16 mouse cellular contexts compared by ENCODE assay signal in genomic region chr16:24778432-24779274, GRCm38 (mm10).
DNase-seq lines count a peak whose midpoint lies in the region; ATAC-seq and TF ChIP-seq lines count a peak whose summit lies in the region.
"Had no signal": no experiment of that assay in that cellular context is flagged by ENCODE, and none has a peak within 500 bp of the region (broad histone marks: within the 10 kb centered on the region; RNA-seq: fewer than 3 reads in every experiment).

No protein-coding gene starts in this region.

- no peak overlapping the region for H3K4me3 ChIP-seq in forebrain, embryonic 13.5 days
- no peak overlapping the region for H3K4me3 ChIP-seq in forebrain, embryonic 10.5 days
- no peak overlapping the region for H3K4me3 ChIP-seq in hindbrain, embryonic 16.5 days (ENCODE audit: low read length)
- H3K4me3 ChIP-seq in stomach, postnatal 0 days (ENCODE audit: low read depth, low read length): no peak overlapping the region
- H3K4me3 ChIP-seq in limb, embryonic 10.5 days: no peak overlapping the region

- DNase-seq in forebrain, embryonic 10.5 days (ENCODE audit: extremely low spot score, low spot score): no peak
- DNase-seq in retina, postnatal 1 day: peak; percentile 9
- no peak for DNase-seq in retina, embryonic 14.5 days (ENCODE audit: low spot score)
- peak; percentile 17 for DNase-seq in right cerebral cortex, postnatal 14 days
- no peak for DNase-seq in stomach, postnatal 0 days (ENCODE audit: low spot score)
- DNase-seq in limb, embryonic 10.5 days (ENCODE audit: low spot score): no peak
- DNase-seq: adrenal gland, postnatal 36 days; cerebellum, adult 11-12 months; heart, adult 11 months; kidney, postnatal 10 days; thymus, adult 2 months had no signal

- H3K4me1 ChIP-seq in forebrain, embryonic 13.5 days: peaks cover 3% of the 10 kb centered on the region; the same call in 1 of the 2 replicates
- peaks cover 17% of the 10 kb centered on the region; the same call in 1 of the 2 replicates for H3K4me1 ChIP-seq in forebrain, embryonic 10.5 days
- no peaks in the 10 kb centered on the region for H3K4me1 ChIP-seq in hindbrain, embryonic 16.5 days (ENCODE audit: control insufficient read depth, insufficient read depth, low read depth, low read length)
- no peaks in the 10 kb centered on the region for H3K4me1 ChIP-seq in stomach, postnatal 0 days (replicated peaks; ENCODE audit: control insufficient read depth, insufficient read depth)
- H3K4me1 ChIP-seq in limb, embryonic 10.5 days: no peaks in the 10 kb centered on the region

- H3K36me3 ChIP-seq in forebrain, embryonic 13.5 days (ENCODE audit: poor library complexity, severe bottlenecking): no peaks in the 10 kb centered on the region
- no peaks in the 10 kb centered on the region for H3K36me3 ChIP-seq in forebrain, embryonic 10.5 days (replicated peaks)
- no peaks in the 10 kb centered on the region for H3K36me3 ChIP-seq in hindbrain, embryonic 16.5 days (ENCODE audit: control insufficient read depth, insufficient read depth, low read length)
- no peaks in the 10 kb centered on the region for H3K36me3 ChIP-seq in stomach, postnatal 0 days (ENCODE audit: control insufficient read depth, insufficient read depth, low read length)
- H3K36me3 ChIP-seq in limb, embryonic 10.5 days: no peaks in the 10 kb centered on the region
- H3K36me3 ChIP-seq: G1E had no signal

- H3K9ac ChIP-seq in forebrain, embryonic 13.5 days: no peak overlapping the region
- H3K9ac ChIP-seq in hindbrain, embryonic 16.5 days (ENCODE audit: low read depth, low read length): no peak overlapping the region
- no peak overlapping the region for H3K9ac ChIP-seq in stomach, postnatal 0 days (ENCODE audit: low read length)
- H3K9ac ChIP-seq: liver, embryonic 14.5 days had no signal

- no peak overlapping the region for H3K4me2 ChIP-seq in forebrain, embryonic 13.5 days
- no peak overlapping the region for H3K4me2 ChIP-seq in hindbrain, embryonic 16.5 days (ENCODE audit: low read length)
- no peak overlapping the region for H3K4me2 ChIP-seq in stomach, postnatal 0 days (replicated peaks; ENCODE audit: low read depth)

- no peaks in the 10 kb centered on the region for H3K9me3 ChIP-seq in forebrain, embryonic 13.5 days (replicated peaks)
- no peaks in the 10 kb centered on the region for H3K9me3 ChIP-seq in forebrain, embryonic 10.5 days
- H3K9me3 ChIP-seq in hindbrain, embryonic 16.5 days (ENCODE audit: control insufficient read depth, low read length): no peaks in the 10 kb centered on the region
- no peaks in the 10 kb centered on the region for H3K9me3 ChIP-seq in stomach, postnatal 0 days (ENCODE audit: control insufficient read depth, low read length)
- H3K9me3 ChIP-seq in limb, embryonic 10.5 days (replicated peaks): no peaks in the 10 kb centered on the region

- WGBS in forebrain, embryonic 13.5 days: 71% methylated on average over 8 of the region's 8 CpGs
- 86% methylated on average over 8 of the region's 8 CpGs for WGBS in forebrain, embryonic 10.5 days
- 57% methylated on average over 8 of the region's 8 CpGs for WGBS in hindbrain, embryonic 16.5 days
- 75% methylated on average over 8 of the region's 8 CpGs for WGBS in stomach, postnatal 0 days
- WGBS in limb, embryonic 10.5 days: 89% methylated on average over 8 of the region's 8 CpGs

- no peaks in the 10 kb centered on the region for H3K27me3 ChIP-seq in forebrain, embryonic 13.5 days
- no peaks in the 10 kb centered on the region for H3K27me3 ChIP-seq in forebrain, embryonic 10.5 days (ENCODE audit: poor library complexity, severe bottlenecking)
- H3K27me3 ChIP-seq in hindbrain, embryonic 16.5 days (replicated peaks; ENCODE audit: control insufficient read depth, insufficient read depth, low read length): no peaks in the 10 kb centered on the region
- H3K27me3 ChIP-seq in stomach, postnatal 0 days (ENCODE audit: control insufficient read depth, insufficient read depth, low read length): no peaks in the 10 kb centered on the region
- H3K27me3 ChIP-seq in limb, embryonic 10.5 days (ENCODE audit: low read depth, poor library complexity, severe bottlenecking): no peaks in the 10 kb centered on the region

- TF ChIP-seq EP300 in stomach, postnatal 0 days (optimal IDR thresholded peaks at IDR 0.05): no peak

- no peak overlapping the region for H3K27ac ChIP-seq in forebrain, embryonic 13.5 days
- H3K27ac ChIP-seq in forebrain, embryonic 10.5 days: no peak overlapping the region
- H3K27ac ChIP-seq in hindbrain, embryonic 16.5 days (ENCODE audit: low read depth, low read length): no peak overlapping the region
- H3K27ac ChIP-seq in stomach, postnatal 0 days (replicated peaks): no peak overlapping the region
- no peak overlapping the region for H3K27ac ChIP-seq in limb, embryonic 10.5 days
- H3K27ac ChIP-seq: liver, embryonic 14.5 days had no signal

- TF ChIP-seq CTCF in stomach, postnatal 0 days (IDR thresholded peaks at IDR 0.05; ENCODE audit: low read depth): no peak

- peak; percentile 89 for ATAC-seq in forebrain, embryonic 13.5 days
- ATAC-seq in hindbrain, embryonic 16.5 days: peak; percentile 83
- no peak for ATAC-seq in stomach, postnatal 0 days (ENCODE audit: low FRiP score, low TSS enrichment)
- ATAC-seq: intestine, embryonic 16.5 days had no signal

Comparison
In these comparisons a context has a peak if more than half of its experiments do, and no peak if none do; other contexts are left out.
1. DNase-seq: peak in retina, postnatal 1 day (single experiment) and right cerebral cortex, postnatal 14 days (single experiment); none in forebrain, embryonic 10.5 days (single experiment), retina, embryonic 14.5 days (single experiment), stomach, postnatal 0 days (single experiment) and limb, embryonic 10.5 days (single experiment).